Mouse (Mus musculus): ENCODE results near the gene Sipa1l1. TPM values are rescaled to one million over a fixed set of nuclear protein-coding genes. Genes with fewer than 3 reads are reported as not detected.
A peak's percentile ranks its signal among the peaks of the same experiment; 100 is the strongest.
"Not testable (repeated sequence)": the region's sequence is repeated elsewhere in the genome, so short reads cannot be mapped to it uniquely, and the experiment has no call there.

Gene Sipa1l1
- polyA plus RNA-seq, 1 experiment from 2014 or later = 41.6 TPM

DNA sequence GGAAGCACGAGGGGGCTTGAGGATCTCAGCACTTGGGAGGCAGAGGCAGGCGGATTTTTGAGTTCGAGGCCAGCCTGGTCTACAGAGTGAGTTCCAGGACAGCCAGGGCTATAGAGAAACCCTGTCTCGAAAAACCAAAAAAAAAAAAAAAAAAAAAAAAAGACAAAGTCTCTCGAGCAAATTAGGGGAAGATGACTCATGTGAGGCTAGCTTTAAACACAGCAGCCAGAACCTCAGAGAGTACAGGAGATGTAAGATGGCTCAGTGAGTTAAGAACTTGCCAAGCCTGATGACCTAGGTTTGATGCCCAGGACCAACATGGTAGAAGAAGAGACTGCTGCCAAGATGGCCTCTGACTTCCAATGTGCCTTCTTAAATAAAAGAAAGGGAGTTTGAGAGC, 311.3 kb downstream of the Sipa1l1 start:
- not testable (repeated sequence) for H3K9ac ChIP-seq (ENCODE audit: low read length); DNase-seq (ENCODE audit: low spot score); H3K4me2 ChIP-seq (ENCODE audit: low read length); H3K4me1 ChIP-seq (replicated peaks; ENCODE audit: control insufficient read depth, insufficient read depth, low read length); H3K27ac ChIP-seq (ENCODE audit: low read depth); ATAC-seq (replicated peaks; ENCODE audit: low FRiP score, low TSS enrichment, low read depth); H3K4me3 ChIP-seq (ENCODE audit: low read depth, low read length); H3K9me3 ChIP-seq (ENCODE audit: control insufficient read depth, low read length); H3K27me3 ChIP-seq (replicated peaks; ENCODE audit: control insufficient read depth, insufficient read depth, low read length); H3K36me3 ChIP-seq (ENCODE audit: control insufficient read depth, insufficient read depth, low read length)
- 69% methylated on average over 5 of the region's 5 CpGs for WGBS

DNA sequence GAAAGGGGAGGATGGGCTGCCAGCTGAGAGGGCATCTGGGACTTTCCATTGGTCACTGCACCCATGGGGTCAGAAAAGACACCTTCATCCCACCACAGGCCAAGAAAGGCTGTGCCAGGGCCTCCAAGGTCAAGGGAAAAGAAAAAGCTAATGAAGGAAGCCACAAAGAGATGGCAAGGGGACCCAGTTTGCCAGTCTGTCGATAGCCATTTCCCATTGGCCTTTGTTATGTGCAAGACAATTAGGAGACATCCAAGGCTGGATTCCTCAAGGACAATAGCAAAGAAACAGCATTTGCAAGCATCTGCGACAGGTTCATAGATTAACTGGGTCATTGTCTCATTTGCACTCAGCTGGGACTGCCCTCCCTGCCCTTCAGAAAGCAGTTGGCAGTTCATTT, 316.3 kb downstream of the Sipa1l1 start:
- no peak overlapping the region for H3K9ac ChIP-seq (ENCODE audit: low read length)

GRCm38 (mm10) chr12:82486829-82487560, 317.9 kb downstream of the Sipa1l1 start:
- no peaks in the 10 kb centered on the region for H3K27me3 ChIP-seq (replicated peaks; ENCODE audit: control insufficient read depth, insufficient read depth, low read length)
- WGBS = 19% methylated on average over 6 of the region's 6 CpGs
- no peaks in the 10 kb centered on the region for H3K4me1 ChIP-seq (replicated peaks; ENCODE audit: control insufficient read depth, insufficient read depth, low read length)
- no peak overlapping the region for H3K4me2 ChIP-seq (ENCODE audit: low read length)
- ATAC-seq (replicated peaks; ENCODE audit: low FRiP score, low TSS enrichment, low read depth) (peak; percentile 50; the same call in 1 of the 2 replicates), DNase-seq (ENCODE audit: low spot score) (peak; percentile 55)
- H3K4me3 ChIP-seq (ENCODE audit: low read depth, low read length) = no peak overlapping the region
- 0 out of 2 replicates have a peak overlapping the region, but pooled peaks have one; percentile 51 for H3K27ac ChIP-seq (ENCODE audit: low read depth)
- no peaks in the 10 kb centered on the region for H3K36me3 ChIP-seq (ENCODE audit: control insufficient read depth, insufficient read depth, low read length)
- no peak overlapping the region for H3K9ac ChIP-seq (ENCODE audit: low read length)
- H3K9me3 ChIP-seq (ENCODE audit: control insufficient read depth, low read length) = no peaks in the 10 kb centered on the region

More for the DNA sequence above, 316.3 kb downstream of the Sipa1l1 start:
- peak; percentile 31 for DNase-seq (ENCODE audit: low spot score)
- no peak overlapping the region for H3K27ac ChIP-seq (ENCODE audit: low read depth)
- no peaks in the 10 kb centered on the region for H3K9me3 ChIP-seq (ENCODE audit: control insufficient read depth, low read length)
- H3K4me2 ChIP-seq (ENCODE audit: low read length) = no peak overlapping the region
- 67% methylated on average over 2 of the region's 2 CpGs for WGBS
- no peaks in the 10 kb centered on the region for H3K27me3 ChIP-seq (replicated peaks; ENCODE audit: control insufficient read depth, insufficient read depth, low read length)
- H3K4me3 ChIP-seq (ENCODE audit: low read depth, low read length) = no peak overlapping the region
- no peaks in the 10 kb centered on the region for H3K4me1 ChIP-seq (replicated peaks; ENCODE audit: control insufficient read depth, insufficient read depth, low read length)
- ATAC-seq (replicated peaks; ENCODE audit: low FRiP score, low TSS enrichment, low read depth) = no peak
- no peaks in the 10 kb centered on the region for H3K36me3 ChIP-seq (ENCODE audit: control insufficient read depth, insufficient read depth, low read length)

DNA sequence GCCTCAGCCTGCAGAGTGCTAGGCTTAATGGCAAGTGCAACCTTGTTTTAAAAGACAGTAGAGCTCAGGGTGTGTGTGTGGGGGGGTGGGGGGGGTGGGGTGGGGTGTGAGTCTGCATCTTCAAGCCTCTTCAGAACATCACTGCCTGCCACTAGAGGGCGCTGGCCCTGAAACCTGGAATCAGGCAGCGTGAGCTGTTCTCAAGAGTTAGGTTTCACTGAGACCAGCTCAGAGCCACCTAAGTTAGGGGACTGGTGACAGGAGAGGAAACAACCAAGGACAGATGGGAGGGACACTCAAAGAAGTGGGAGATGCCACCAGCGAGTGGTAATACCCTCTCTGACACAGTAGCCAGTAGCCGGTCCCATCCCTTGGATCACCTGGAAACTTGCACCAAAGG, 320.0 kb downstream of the Sipa1l1 start:
- H3K4me2 ChIP-seq (ENCODE audit: low read length) = no peak overlapping the region
- H3K36me3 ChIP-seq (ENCODE audit: control insufficient read depth, insufficient read depth, low read length) = no peaks in the 10 kb centered on the region
- no peaks in the 10 kb centered on the region for H3K9me3 ChIP-seq (ENCODE audit: control insufficient read depth, low read length)
- ATAC-seq (replicated peaks; ENCODE audit: low FRiP score, low TSS enrichment, low read depth) = no peak
- no peaks in the 10 kb centered on the region for H3K4me1 ChIP-seq (replicated peaks; ENCODE audit: control insufficient read depth, insufficient read depth, low read length)
- no peak overlapping the region for H3K27ac ChIP-seq (ENCODE audit: low read depth)
- DNase-seq (ENCODE audit: low spot score) = peak; percentile 62
- WGBS = 56% methylated on average over 4 of the region's 4 CpGs
- H3K4me3 ChIP-seq (ENCODE audit: low read depth, low read length) = no peak overlapping the region
- no peak overlapping the region for H3K9ac ChIP-seq (ENCODE audit: low read length)
- no peaks in the 10 kb centered on the region for H3K27me3 ChIP-seq (replicated peaks; ENCODE audit: control insufficient read depth, insufficient read depth, low read length)

DNA sequence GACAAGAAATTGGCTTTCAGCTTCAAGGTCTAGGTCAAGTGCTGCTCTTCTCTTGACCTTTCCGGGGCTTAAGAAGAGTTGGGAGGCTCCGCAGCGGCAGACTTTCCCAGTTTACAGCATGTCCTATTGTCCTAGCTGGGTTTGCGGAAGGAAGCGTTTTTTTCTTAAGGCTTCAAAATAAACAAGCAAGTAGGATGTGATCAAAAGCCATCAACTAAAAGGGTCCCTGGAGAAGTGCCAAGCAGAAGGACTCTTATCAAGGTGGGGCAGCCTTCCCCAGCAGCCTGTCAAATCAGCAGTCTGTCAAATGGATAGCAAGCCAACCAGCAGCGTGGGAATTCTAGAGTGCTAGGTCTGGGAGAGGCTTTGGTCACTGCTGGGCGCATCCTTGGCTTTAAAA, 320.5 kb downstream of the Sipa1l1 start:
- no peak overlapping the region for H3K4me3 ChIP-seq (ENCODE audit: low read depth, low read length)
- DNase-seq (ENCODE audit: low spot score) (peak; percentile 50), ATAC-seq (replicated peaks; ENCODE audit: low FRiP score, low TSS enrichment, low read depth) (no peak)
- H3K36me3 ChIP-seq (ENCODE audit: control insufficient read depth, insufficient read depth, low read length) = no peaks in the 10 kb centered on the region
- H3K4me2 ChIP-seq (ENCODE audit: low read length) = no peak overlapping the region
- H3K27ac ChIP-seq (ENCODE audit: low read depth) = no peak overlapping the region
- H3K9ac ChIP-seq (ENCODE audit: low read length) = no peak overlapping the region
- H3K27me3 ChIP-seq (replicated peaks; ENCODE audit: control insufficient read depth, insufficient read depth, low read length) = no peaks in the 10 kb centered on the region
- no peaks in the 10 kb centered on the region for H3K9me3 ChIP-seq (ENCODE audit: control insufficient read depth, low read length)
- no peaks in the 10 kb centered on the region for H3K4me1 ChIP-seq (replicated peaks; ENCODE audit: control insufficient read depth, insufficient read depth, low read length)
- WGBS = 57% methylated on average over 7 of the region's 7 CpGs

DNA sequence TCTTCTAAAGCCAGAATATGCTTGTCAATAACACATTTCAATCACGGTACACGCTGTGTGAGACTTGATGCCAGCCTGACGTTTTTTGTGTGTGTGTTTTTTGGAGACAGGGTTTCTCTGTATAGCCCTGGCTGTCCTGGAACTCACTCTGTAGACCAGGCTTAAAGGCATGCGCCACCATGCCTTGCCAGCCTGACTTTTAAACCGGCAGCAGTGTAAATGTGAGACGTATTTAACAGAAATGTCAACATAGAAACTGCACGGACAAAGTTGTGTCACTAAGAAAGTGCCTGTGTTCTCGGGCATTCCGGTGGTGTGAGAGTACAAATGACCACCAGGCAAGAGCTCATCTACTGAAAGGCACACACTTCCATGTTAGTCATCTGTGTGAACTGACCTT, 323.3 kb downstream of the Sipa1l1 start:
- no peak overlapping the region for H3K4me2 ChIP-seq (ENCODE audit: low read length)
- H3K27ac ChIP-seq (ENCODE audit: low read depth) = no peak overlapping the region
- no peak overlapping the region for H3K9ac ChIP-seq (ENCODE audit: low read length)
- H3K4me1 ChIP-seq (replicated peaks; ENCODE audit: control insufficient read depth, insufficient read depth, low read length) = no peaks in the 10 kb centered on the region
- no peaks in the 10 kb centered on the region for H3K9me3 ChIP-seq (ENCODE audit: control insufficient read depth, low read length)
- H3K4me3 ChIP-seq (ENCODE audit: low read depth, low read length) = no peak overlapping the region
- H3K36me3 ChIP-seq (ENCODE audit: control insufficient read depth, insufficient read depth, low read length) = no peaks in the 10 kb centered on the region
- WGBS = 78% methylated on average over 9 of the region's 9 CpGs
- no peak for DNase-seq (ENCODE audit: low spot score)
- ATAC-seq (replicated peaks; ENCODE audit: low FRiP score, low TSS enrichment, low read depth) = no peak
- H3K27me3 ChIP-seq (replicated peaks; ENCODE audit: control insufficient read depth, insufficient read depth, low read length) = no peaks in the 10 kb centered on the region

GRCm38 (mm10) chr12:82493260-82493659, 324.1 kb downstream of the Sipa1l1 start:
- H3K4me1 ChIP-seq (replicated peaks; ENCODE audit: control insufficient read depth, insufficient read depth, low read length); H3K4me3 ChIP-seq (ENCODE audit: low read depth, low read length); H3K4me2 ChIP-seq (ENCODE audit: low read length); H3K9me3 ChIP-seq (ENCODE audit: control insufficient read depth, low read length); H3K36me3 ChIP-seq (ENCODE audit: control insufficient read depth, insufficient read depth, low read length); H3K27me3 ChIP-seq (replicated peaks; ENCODE audit: control insufficient read depth, insufficient read depth, low read length); DNase-seq (ENCODE audit: low spot score); H3K27ac ChIP-seq (ENCODE audit: low read depth); H3K9ac ChIP-seq (ENCODE audit: low read length): not testable (repeated sequence)
- 45% methylated on average over 1 of the region's 1 CpGs for WGBS
- peak; percentile 88 for ATAC-seq (replicated peaks; ENCODE audit: low FRiP score, low TSS enrichment, low read depth)

- Histone ChIP-seq H3K9ac (ENCODE audit: low read length) (no peak overlapping the region), H3K4me1 (replicated peaks; ENCODE audit: control insufficient read depth, insufficient read depth, low read length) (no peaks in the 10 kb centered on the region), H3K27ac (ENCODE audit: low read depth) (no peak overlapping the region), H3K27me3 (replicated peaks; ENCODE audit: control insufficient read depth, insufficient read depth, low read length) (no peaks in the 10 kb centered on the region), H3K9me3 (ENCODE audit: control insufficient read depth, low read length) (no peaks in the 10 kb centered on the region), H3K4me3 (ENCODE audit: low read depth, low read length) (no peak overlapping the region), H3K4me2 (ENCODE audit: low read length) (no peak overlapping the region), H3K36me3 (ENCODE audit: control insufficient read depth, insufficient read depth, low read length) (no peaks in the 10 kb centered on the region)
- no peak for ATAC-seq (replicated peaks; ENCODE audit: low FRiP score, low TSS enrichment, low read depth)
- 74% methylated on average over 4 of the region's 4 CpGs for WGBS
- no peak for DNase-seq (ENCODE audit: low spot score)
These were observed 326.8 kb downstream of the Sipa1l1 start for GRCm38 (mm10) chr12:82495936-82496335.
